Mouse (Mus musculus): ENCODE measurements around the gene Rassf1. TPM values are rescaled to one million over a fixed set of nuclear protein-coding genes. Genes with fewer than 3 reads are reported as not detected.
"Not testable (repeated sequence)": the region's sequence is repeated elsewhere in the genome, so short reads cannot be mapped to it uniquely, and the experiment has no call there.

Rassf1 gene
- polyA plus RNA-seq, 1 experiment from 2014 or later = 41.3 TPM

DNA sequence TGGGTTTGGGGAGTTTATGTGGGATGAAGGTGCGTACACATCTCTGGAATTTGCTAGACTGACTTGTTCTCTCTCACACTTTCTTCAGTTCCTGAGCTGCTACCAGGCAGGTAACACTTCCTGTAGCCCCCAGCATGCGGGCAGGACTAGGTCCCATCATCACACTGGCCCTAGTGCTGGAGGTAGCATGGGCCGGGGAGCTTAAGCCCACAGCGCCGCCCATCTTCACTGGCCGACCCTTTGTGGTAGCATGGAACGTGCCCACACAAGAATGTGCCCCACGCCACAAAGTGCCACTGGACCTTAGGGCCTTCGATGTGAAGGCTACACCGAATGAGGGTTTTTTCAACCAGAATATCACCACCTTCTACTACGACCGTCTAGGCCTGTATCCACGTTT, 18.7 kb downstream of the Rassf1 start:
- H3K4me3 ChIP-seq (ENCODE audit: low read depth, low read length) = peak overlapping the region; percentile 76
- ATAC-seq (ENCODE audit: insufficient read depth, low FRiP score, low TSS enrichment) = no peak
- H3K4me2 ChIP-seq (ENCODE audit: low read depth) = peak overlapping the region; percentile 74
- no peaks in the 10 kb centered on the region for H3K27me3 ChIP-seq (ENCODE audit: control insufficient read depth, insufficient read depth, low read length)
- H3K9me3 ChIP-seq (ENCODE audit: control insufficient read depth, low read length) = no peaks in the 10 kb centered on the region
- WGBS = 61% methylated on average over 13 of the region's 13 CpGs
- peak overlapping the region; percentile 79 for H3K9ac ChIP-seq (ENCODE audit: low read length)
- peaks cover 16% of the 10 kb centered on the region for H3K36me3 ChIP-seq (ENCODE audit: control insufficient read depth, insufficient read depth, low read length)
- peaks cover 25% of the 10 kb centered on the region for H3K4me1 ChIP-seq (ENCODE audit: control insufficient read depth, insufficient read depth, low read length)
- no peak for DNase-seq (ENCODE audit: low spot score)
- no peak overlapping the region for H3K27ac ChIP-seq (ENCODE audit: low read depth, low read length)

DNA sequence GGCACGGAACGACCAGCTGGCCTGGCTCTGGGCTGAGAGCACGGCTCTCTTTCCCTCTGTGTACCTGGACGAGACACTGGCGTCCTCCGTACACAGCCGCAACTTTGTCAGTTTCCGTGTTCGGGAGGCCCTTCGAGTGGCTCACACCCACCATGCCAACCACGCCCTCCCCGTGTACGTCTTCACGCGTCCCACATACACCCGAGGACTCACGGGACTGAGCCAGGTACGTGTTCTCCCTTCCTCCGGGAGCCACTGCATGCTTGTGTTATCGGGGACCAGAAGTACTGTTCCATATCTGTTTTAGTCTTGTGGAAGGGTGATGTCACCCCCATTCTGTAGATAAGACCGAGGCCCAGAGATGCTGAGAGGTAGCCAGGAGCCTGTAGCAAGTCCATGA, 19.5 kb downstream of the Rassf1 start:
- WGBS = 96% methylated on average over 21 of the region's 21 CpGs
- Histone ChIP-seq H3K4me3 (ENCODE audit: low read depth, low read length) (peak overlapping the region; percentile 76; the same call in 1 of the 2 replicates), H3K9me3 (ENCODE audit: control insufficient read depth, low read length) (no peaks in the 10 kb centered on the region), H3K36me3 (ENCODE audit: control insufficient read depth, insufficient read depth, low read length) (peaks cover 16% of the 10 kb centered on the region), H3K27ac (ENCODE audit: low read depth, low read length) (no peak overlapping the region), H3K4me1 (ENCODE audit: control insufficient read depth, insufficient read depth, low read length) (peaks cover 25% of the 10 kb centered on the region), H3K9ac (ENCODE audit: low read length) (no peak overlapping the region), H3K27me3 (ENCODE audit: control insufficient read depth, insufficient read depth, low read length) (no peaks in the 10 kb centered on the region), H3K4me2 (ENCODE audit: low read depth) (peak overlapping the region; percentile 74)
- ATAC-seq (ENCODE audit: insufficient read depth, low FRiP score, low TSS enrichment) (no peak), DNase-seq (ENCODE audit: low spot score) (no peak)

DNA sequence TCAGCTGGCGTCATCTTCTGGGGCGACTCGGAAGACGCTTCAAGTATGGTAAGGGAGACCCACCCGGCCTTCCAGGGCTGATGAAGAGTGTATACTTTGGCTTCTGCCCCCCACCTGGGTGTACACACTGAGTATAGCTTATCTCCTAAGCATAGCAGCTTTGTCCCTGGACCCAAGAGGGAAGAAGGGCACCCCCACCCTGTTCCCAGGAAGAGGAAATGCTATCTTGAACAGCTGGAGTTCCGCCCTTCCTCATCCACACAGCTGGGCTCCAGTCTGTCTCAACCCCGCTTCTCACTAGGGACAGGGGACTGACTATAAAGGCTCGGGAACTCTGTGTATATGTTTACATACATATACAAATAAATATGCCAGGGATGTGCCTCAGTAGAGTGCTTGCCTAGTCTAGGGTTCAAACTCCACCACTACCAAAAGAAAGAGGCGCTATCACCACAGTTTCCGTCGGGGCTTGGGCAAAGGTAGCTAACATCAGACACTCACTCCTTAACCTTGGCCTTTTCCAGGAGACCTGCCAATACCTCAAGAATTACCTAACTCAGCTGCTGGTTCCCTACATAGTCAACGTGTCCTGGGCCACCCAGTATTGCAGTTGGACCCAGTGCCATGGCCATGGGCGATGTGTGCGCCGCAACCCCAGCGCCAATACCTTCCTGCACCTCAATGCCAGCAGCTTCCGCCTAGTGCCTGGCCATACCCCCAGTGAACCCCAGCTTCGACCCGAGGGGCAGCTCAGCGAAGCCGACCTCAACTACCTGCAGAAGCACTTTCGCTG, 20.4 kb downstream of the Rassf1 start:
- no peak overlapping the region for H3K27ac ChIP-seq (ENCODE audit: low read depth, low read length)
- DNase-seq (ENCODE audit: low spot score) (no peak), ATAC-seq (ENCODE audit: insufficient read depth, low FRiP score, low TSS enrichment) (no peak)
- H3K9me3 ChIP-seq (ENCODE audit: control insufficient read depth, low read length) = no peaks in the 10 kb centered on the region
- no peak overlapping the region for H3K9ac ChIP-seq (ENCODE audit: low read length)
- no peak overlapping the region for H3K4me2 ChIP-seq (ENCODE audit: low read depth)
- peaks cover 25% of the 10 kb centered on the region for H3K4me1 ChIP-seq (ENCODE audit: control insufficient read depth, insufficient read depth, low read length)
- 95% methylated on average over 22 of the region's 22 CpGs for WGBS
- no peaks in the 10 kb centered on the region for H3K27me3 ChIP-seq (ENCODE audit: control insufficient read depth, insufficient read depth, low read length)
- no peak overlapping the region for H3K4me3 ChIP-seq (ENCODE audit: low read depth, low read length)
- peaks cover 16% of the 10 kb centered on the region for H3K36me3 ChIP-seq (ENCODE audit: control insufficient read depth, insufficient read depth, low read length)

GRCm38 (mm10) chr9:107572327-107572662, 20.9 kb downstream of the Rassf1 start:
- WGBS = 96% methylated on average over 2 of the region's 2 CpGs
- Histone ChIP-seq H3K27me3 (ENCODE audit: control insufficient read depth, insufficient read depth, low read length) (no peaks in the 10 kb centered on the region), H3K9ac (ENCODE audit: low read length) (no peak overlapping the region), H3K4me2 (ENCODE audit: low read depth) (no peak overlapping the region), H3K9me3 (ENCODE audit: control insufficient read depth, low read length) (no peaks in the 10 kb centered on the region), H3K36me3 (ENCODE audit: control insufficient read depth, insufficient read depth, low read length) (peaks cover 16% of the 10 kb centered on the region), H3K4me1 (ENCODE audit: control insufficient read depth, insufficient read depth, low read length) (peaks cover 26% of the 10 kb centered on the region), H3K27ac (ENCODE audit: low read depth, low read length) (no peak overlapping the region), H3K4me3 (ENCODE audit: low read depth, low read length) (no peak overlapping the region)
- DNase-seq (ENCODE audit: low spot score) (no peak), ATAC-seq (ENCODE audit: insufficient read depth, low FRiP score, low TSS enrichment) (no peak)

GRCm38 (mm10) chr9:107573774-107574173, 22.4 kb downstream of the Rassf1 start:
- H3K9ac ChIP-seq (ENCODE audit: low read length); H3K4me3 ChIP-seq (ENCODE audit: low read depth, low read length); H3K27me3 ChIP-seq (ENCODE audit: control insufficient read depth, insufficient read depth, low read length); H3K9me3 ChIP-seq (ENCODE audit: control insufficient read depth, low read length); H3K4me2 ChIP-seq (ENCODE audit: low read depth); H3K27ac ChIP-seq (ENCODE audit: low read depth, low read length); ATAC-seq (ENCODE audit: insufficient read depth, low FRiP score, low TSS enrichment); DNase-seq (ENCODE audit: low spot score): not testable (repeated sequence)
- peaks cover 21% of the 10 kb centered on the region for H3K4me1 ChIP-seq (ENCODE audit: control insufficient read depth, insufficient read depth, low read length)
- 84% methylated on average over 6 of the region's 6 CpGs for WGBS
- peaks cover 16% of the 10 kb centered on the region for H3K36me3 ChIP-seq (ENCODE audit: control insufficient read depth, insufficient read depth, low read length)

- Histone ChIP-seq H3K4me1 (ENCODE audit: control insufficient read depth, insufficient read depth, low read length) (peaks cover 18% of the 10 kb centered on the region), H3K27ac (ENCODE audit: low read depth, low read length) (no peak overlapping the region), H3K9me3 (ENCODE audit: control insufficient read depth, low read length) (no peaks in the 10 kb centered on the region), H3K9ac (ENCODE audit: low read length) (no peak overlapping the region), H3K36me3 (ENCODE audit: control insufficient read depth, insufficient read depth, low read length) (peaks cover 15% of the 10 kb centered on the region), H3K27me3 (ENCODE audit: control insufficient read depth, insufficient read depth, low read length) (no peaks in the 10 kb centered on the region), H3K4me3 (ENCODE audit: low read depth, low read length) (no peak overlapping the region), H3K4me2 (ENCODE audit: low read depth) (no peak overlapping the region)
- ATAC-seq (ENCODE audit: insufficient read depth, low FRiP score, low TSS enrichment) (no peak), DNase-seq (ENCODE audit: low spot score) (no peak)
- WGBS = 86% methylated on average over 14 of the region's 14 CpGs
Measured at GRCm38 (mm10) chr9:107575579-107576356, 24.4 kb downstream of the Rassf1 start.

DNA sequence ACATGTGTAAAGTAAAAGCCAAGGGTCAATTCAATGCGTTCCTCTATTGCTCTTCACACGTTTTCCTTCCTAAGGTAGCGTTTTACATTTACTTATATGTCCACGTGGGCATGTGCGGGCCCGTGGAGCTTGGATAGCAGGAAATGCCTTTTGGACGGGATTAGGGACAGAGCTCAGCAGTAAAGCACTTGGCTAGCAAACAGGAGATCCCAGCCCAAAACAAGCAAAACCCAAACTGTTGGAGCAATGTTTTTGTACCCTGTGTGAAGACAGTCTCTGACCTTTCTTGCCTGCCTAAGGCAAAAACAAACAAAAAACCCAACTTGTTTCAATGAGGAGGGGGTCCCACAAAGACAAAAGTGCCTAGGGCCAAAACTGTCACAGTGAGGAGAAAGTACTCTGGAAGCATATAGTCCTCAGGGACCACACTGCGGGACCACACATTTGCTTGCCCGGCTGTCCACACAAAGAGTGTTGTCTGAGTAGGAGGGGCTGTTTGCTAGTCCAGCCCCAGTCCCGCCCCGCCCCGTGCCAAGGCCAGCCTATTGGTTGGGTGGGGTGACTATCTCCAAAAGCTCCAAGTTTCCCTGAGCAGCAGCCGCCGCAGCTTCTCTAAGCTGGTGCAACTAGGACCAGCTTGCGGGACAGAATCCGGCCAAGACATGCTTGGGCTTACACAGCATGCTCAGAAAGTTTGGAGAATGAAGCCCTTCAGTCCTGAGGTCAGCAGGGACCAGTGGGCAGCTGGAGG, 25.2 kb downstream of the Rassf1 start, which contains the start of gene Hyal1:
Hyal1 (plus strand) TSS at position 571 of the 751 bp plus-strand sequence.
- Histone ChIP-seq H3K36me3 (ENCODE audit: control insufficient read depth, insufficient read depth, low read length) (peaks cover 10% of the 10 kb centered on the region), H3K9me3 (ENCODE audit: control insufficient read depth, low read length) (no peaks in the 10 kb centered on the region), H3K9ac (ENCODE audit: low read length) (peak within 1 kb of the TSS; percentile 43), H3K27me3 (ENCODE audit: control insufficient read depth, insufficient read depth, low read length) (no peaks in the 10 kb centered on the region), H3K27ac (ENCODE audit: low read depth, low read length) (no peak within 1 kb of the TSS), H3K4me3 (ENCODE audit: low read depth, low read length) (peak within 1 kb of the TSS; percentile 21; the same call in 1 of the 2 replicates), H3K4me1 (ENCODE audit: control insufficient read depth, insufficient read depth, low read length) (peaks cover 15% of the 10 kb centered on the region), H3K4me2 (ENCODE audit: low read depth) (peak within 1 kb of the TSS; percentile 51)
- 29% methylated on average over 16 of the region's 16 CpGs for WGBS
- DNase-seq (ENCODE audit: low spot score) (peak; percentile 81), ATAC-seq (ENCODE audit: insufficient read depth, low FRiP score, low TSS enrichment) (peak; percentile 71; the same call in 1 of the 2 replicates)

GRCm38 (mm10) chr9:107577871-107578270, 26.5 kb downstream of the Rassf1 start:
- H3K4me1 ChIP-seq (ENCODE audit: control insufficient read depth, insufficient read depth, low read length) = peaks cover 13% of the 10 kb centered on the region; the same call in 1 of the 2 replicates

More at GRCm38 (mm10) chr9:107577871-107578270, 26.5 kb downstream of the Rassf1 start:
- DNase-seq (ENCODE audit: low spot score) = no peak
- no peaks in the 10 kb centered on the region for H3K27me3 ChIP-seq (ENCODE audit: control insufficient read depth, insufficient read depth, low read length)
- H3K27ac ChIP-seq (ENCODE audit: low read depth, low read length) = no peak overlapping the region
- no peak for ATAC-seq (ENCODE audit: insufficient read depth, low FRiP score, low TSS enrichment)
- no peak overlapping the region for H3K4me3 ChIP-seq (ENCODE audit: low read depth, low read length)
- WGBS = 91% methylated on average over 10 of the region's 10 CpGs
- H3K36me3 ChIP-seq (ENCODE audit: control insufficient read depth, insufficient read depth, low read length) = peaks cover 2% of the 10 kb centered on the region; the same call in 1 of the 2 replicates
- H3K9me3 ChIP-seq (ENCODE audit: control insufficient read depth, low read length) = no peaks in the 10 kb centered on the region
- H3K4me2 ChIP-seq (ENCODE audit: low read depth) = no peak overlapping the region
- H3K9ac ChIP-seq (ENCODE audit: low read length) = no peak overlapping the region

Measured in neural tube, embryonic 11.5 days (tissue).